Mouse (Mus musculus) erythroblast, embryonic 14.5 days (primary cell): Measurements from ENCODE around the gene Creb3l1.

ENCODE experiments used
- GATA1 ChIP-seq: IDR thresholded peaks from 2 replicates; pipeline ENCODE4 v1.6.1; 2012; ENCODE audit warnings: low read length, inconsistent platforms, mixed read lengths
- TAL1 ChIP-seq: IDR thresholded peaks from 3 replicates; pipeline ENCODE4 v1.6.1; 2012; ENCODE audit warnings: low read length, inconsistent platforms, mixed read lengths

- TF ChIP-seq TAL1 = no peak
- no peak for TF ChIP-seq GATA1
Observed at GRCm38 (mm10) chr2:91944170-91944950, 79.9 kb downstream of the Creb3l1 start.
